ENCODE assay signal across 24 mouse cellular contexts in the genomic region with DNA sequence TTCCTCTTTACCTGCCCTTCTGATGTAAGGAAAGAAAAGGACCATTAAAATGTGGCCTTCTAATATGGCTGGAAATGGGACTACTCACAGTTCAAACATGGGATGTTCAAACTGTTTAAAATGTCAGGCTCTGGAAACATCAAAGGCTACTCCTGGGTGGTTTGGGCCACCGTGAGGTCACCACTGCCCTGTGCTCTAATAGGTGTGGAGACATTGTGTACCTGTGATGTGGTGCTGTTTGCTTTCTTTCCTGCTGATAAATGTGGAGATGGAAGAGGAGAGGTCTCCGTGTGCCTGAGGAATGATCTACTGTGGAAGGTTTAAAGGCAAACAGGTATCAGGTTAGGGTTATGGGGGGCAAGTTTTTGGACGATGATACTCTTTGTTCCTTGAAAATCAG.
A peak's percentile ranks its signal among the peaks of the same experiment; 100 is the strongest.
DNase-seq lines count a peak whose midpoint lies in the region; ATAC-seq and TF ChIP-seq lines count a peak whose summit lies in the region.
"Had no signal": no experiment of that assay in that cellular context is flagged by ENCODE, and none has a peak within 500 bp of the region (broad histone marks: within the 10 kb centered on the region; RNA-seq: fewer than 3 reads in every experiment).

No protein-coding gene starts in this region.

- H3K27me3 ChIP-seq in forebrain, embryonic 13.5 days: no peaks in the 10 kb centered on the region
- no peaks in the 10 kb centered on the region for H3K27me3 ChIP-seq in forebrain, postnatal 0 days (ENCODE audit: insufficient read depth, low read length)
- H3K27me3 ChIP-seq in liver, embryonic 13.5 days: no peaks in the 10 kb centered on the region
- no peaks in the 10 kb centered on the region for H3K27me3 ChIP-seq in midbrain, embryonic 16.5 days (ENCODE audit: control insufficient read depth, insufficient read depth, low read depth, low read length)
- H3K27me3 ChIP-seq in midbrain, embryonic 11.5 days (ENCODE audit: control insufficient read depth, insufficient read depth, low read length): no peaks in the 10 kb centered on the region
- H3K27me3 ChIP-seq: embryonic facial prominence, embryonic 12.5 days; embryonic facial prominence, embryonic 15.5 days; heart, embryonic 13.5 days had no signal

- no peaks in the 10 kb centered on the region for H3K4me1 ChIP-seq in forebrain, embryonic 13.5 days
- no peaks in the 10 kb centered on the region for H3K4me1 ChIP-seq in forebrain, postnatal 0 days (ENCODE audit: insufficient read depth)
- peaks cover 34% of the 10 kb centered on the region for H3K4me1 ChIP-seq in liver, embryonic 13.5 days (replicated peaks)
- no peaks in the 10 kb centered on the region for H3K4me1 ChIP-seq in midbrain, embryonic 16.5 days (ENCODE audit: control insufficient read depth, insufficient read depth, low read length)
- no peaks in the 10 kb centered on the region for H3K4me1 ChIP-seq in midbrain, embryonic 11.5 days (ENCODE audit: control insufficient read depth, insufficient read depth, low read length)
- H3K4me1 ChIP-seq: embryonic facial prominence, embryonic 12.5 days; embryonic facial prominence, embryonic 15.5 days had no signal

- no peak overlapping the region for H3K27ac ChIP-seq in forebrain, embryonic 13.5 days
- H3K27ac ChIP-seq in forebrain, postnatal 0 days (ENCODE audit: low read depth, low read length): no peak overlapping the region
- peak overlapping the region; percentile 93 for H3K27ac ChIP-seq in liver, embryonic 13.5 days
- H3K27ac ChIP-seq in midbrain, embryonic 16.5 days (ENCODE audit: low read length): no peak overlapping the region
- H3K27ac ChIP-seq in midbrain, embryonic 11.5 days (ENCODE audit: low read depth, low read length): no peak overlapping the region
- H3K27ac ChIP-seq: embryonic facial prominence, embryonic 12.5 days; embryonic facial prominence, embryonic 15.5 days; heart, embryonic 10.5 days; heart, embryonic 13.5 days; hindbrain, embryonic 14.5 days; hindbrain, postnatal 0 days had no signal

- no peaks in the 10 kb centered on the region for H3K9me3 ChIP-seq in forebrain, embryonic 13.5 days (replicated peaks)
- H3K9me3 ChIP-seq in forebrain, postnatal 0 days (ENCODE audit: low read length): no peaks in the 10 kb centered on the region
- H3K9me3 ChIP-seq in liver, embryonic 13.5 days (replicated peaks): no peaks in the 10 kb centered on the region
- H3K9me3 ChIP-seq in midbrain, embryonic 16.5 days (replicated peaks; ENCODE audit: control insufficient read depth, low read length, poor library complexity, severe bottlenecking): no peaks in the 10 kb centered on the region
- H3K9me3 ChIP-seq in midbrain, embryonic 11.5 days (ENCODE audit: control insufficient read depth, low read length): no peaks in the 10 kb centered on the region
- H3K9me3 ChIP-seq: embryonic facial prominence, embryonic 12.5 days; embryonic facial prominence, embryonic 15.5 days; heart, embryonic 10.5 days; heart, embryonic 13.5 days had no signal

- H3K9ac ChIP-seq in forebrain, embryonic 13.5 days: no peak overlapping the region
- H3K9ac ChIP-seq in forebrain, postnatal 0 days: no peak overlapping the region
- no peak overlapping the region for H3K9ac ChIP-seq in liver, embryonic 13.5 days
- no peak overlapping the region for H3K9ac ChIP-seq in midbrain, embryonic 16.5 days (ENCODE audit: low read depth, low read length)
- no peak overlapping the region for H3K9ac ChIP-seq in midbrain, embryonic 11.5 days (ENCODE audit: low read length)
- H3K9ac ChIP-seq: embryonic facial prominence, embryonic 12.5 days; embryonic facial prominence, embryonic 15.5 days; heart, embryonic 13.5 days; hindbrain, embryonic 14.5 days had no signal

- H3K36me3 ChIP-seq in forebrain, embryonic 13.5 days (ENCODE audit: poor library complexity, severe bottlenecking): no peaks in the 10 kb centered on the region
- H3K36me3 ChIP-seq in forebrain, postnatal 0 days (ENCODE audit: insufficient read depth): no peaks in the 10 kb centered on the region
- no peaks in the 10 kb centered on the region for H3K36me3 ChIP-seq in liver, embryonic 13.5 days
- H3K36me3 ChIP-seq in midbrain, embryonic 16.5 days (ENCODE audit: control insufficient read depth, insufficient read depth, low read length): no peaks in the 10 kb centered on the region
- H3K36me3 ChIP-seq in midbrain, embryonic 11.5 days (ENCODE audit: control insufficient read depth, insufficient read depth, low read length): no peaks in the 10 kb centered on the region
- H3K36me3 ChIP-seq: embryonic facial prominence, embryonic 12.5 days; embryonic facial prominence, embryonic 15.5 days; heart, embryonic 10.5 days; heart, embryonic 13.5 days had no signal

- peak; percentile 55; the same call in 1 of the 2 replicates for ATAC-seq in forebrain, embryonic 13.5 days
- ATAC-seq in forebrain, postnatal 0 days: no peak
- ATAC-seq in liver, embryonic 13.5 days (ENCODE audit: low read depth): no peak
- ATAC-seq in midbrain, embryonic 16.5 days: peak; percentile 73; the same call in 1 of the 2 replicates
- ATAC-seq in midbrain, embryonic 11.5 days (ENCODE audit: low FRiP score): no peak
- ATAC-seq: activated CD4-positive, CD25-positive, alpha-beta regulatory T cell, adult 4 months; hindbrain, postnatal 0 days; inflammation-experienced regulatory T-cells, adult 6 months had no signal

- TF ChIP-seq CTCF in forebrain, postnatal 0 days (IDR thresholded peaks at IDR 0.05; ENCODE audit: low read depth): no peak

- no peak overlapping the region for H3K4me2 ChIP-seq in forebrain, embryonic 13.5 days
- H3K4me2 ChIP-seq in forebrain, postnatal 0 days (ENCODE audit: low read depth): no peak overlapping the region
- no peak overlapping the region for H3K4me2 ChIP-seq in liver, embryonic 13.5 days
- no peak overlapping the region for H3K4me2 ChIP-seq in midbrain, embryonic 16.5 days (ENCODE audit: low read length)
- no peak overlapping the region for H3K4me2 ChIP-seq in midbrain, embryonic 11.5 days
- H3K4me2 ChIP-seq: embryonic facial prominence, embryonic 12.5 days; embryonic facial prominence, embryonic 15.5 days; heart, embryonic 13.5 days; hindbrain, embryonic 14.5 days had no signal

- H3K4me3 ChIP-seq in forebrain, embryonic 13.5 days: no peak overlapping the region
- H3K4me3 ChIP-seq in forebrain, postnatal 0 days (ENCODE audit: low read depth, low read length): no peak overlapping the region
- no peak overlapping the region for H3K4me3 ChIP-seq in liver, embryonic 13.5 days (replicated peaks)
- no peak overlapping the region for H3K4me3 ChIP-seq in midbrain, embryonic 16.5 days (ENCODE audit: low read depth, low read length)
- no peak overlapping the region for H3K4me3 ChIP-seq in midbrain, embryonic 11.5 days (ENCODE audit: low read depth, low read length)
- H3K4me3 ChIP-seq: embryonic facial prominence, embryonic 12.5 days; embryonic facial prominence, embryonic 15.5 days; heart, embryonic 10.5 days; heart, embryonic 13.5 days had no signal

- 79% methylated on average over 3 of the region's 3 CpGs for WGBS in forebrain, embryonic 13.5 days
- 85% methylated on average over 3 of the region's 3 CpGs for WGBS in forebrain, postnatal 0 days
- 65% methylated on average over 3 of the region's 3 CpGs for WGBS in liver, embryonic 13.5 days (ENCODE audit: insufficient replicate concordance)
- 81% methylated on average over 3 of the region's 3 CpGs for WGBS in midbrain, embryonic 16.5 days
- 84% methylated on average over 3 of the region's 3 CpGs for WGBS in midbrain, embryonic 11.5 days

- no peak for DNase-seq in forebrain, postnatal 0 days
- no peak for DNase-seq in liver, embryonic 13.5 days
- DNase-seq in liver: no peak
- no peak for DNase-seq in midbrain, embryonic 11.5 days (ENCODE audit: low spot score, missing footprints)
- DNase-seq: adrenal gland, adult 8-10 months; adrenal gland, postnatal 25 days; cerebellum, adult 11 months; cerebellum, adult 2 months; cerebellum, adult 9-11 months; cerebellum, postnatal 25 days; gastrocnemius, postnatal 25 days; heart, adult 18-20 months; heart, postnatal 14 days; heart, postnatal 4 days had no signal

Comparison
In these comparisons a context has a peak if more than half of its experiments do, and no peak if none do; other contexts are left out.
1. ATAC-seq: peak in forebrain, embryonic 13.5 days (single experiment) and midbrain, embryonic 16.5 days (single experiment); none in forebrain, postnatal 0 days (single experiment), liver, embryonic 13.5 days (single experiment) and midbrain, embryonic 11.5 days (single experiment).